Mouse (Mus musculus) lung, embryonic 14.5 days (tissue): ENCODE results near the gene Vinac1. TPM values are rescaled to one million over a fixed set of nuclear protein-coding genes. Genes with fewer than 3 reads are reported as not detected.

Experiments
- ATAC-seq: fragments of 200-750 bp; cut with Nextera tagmentation; 2 replicates; pipeline ENCODE4 v1.8.0; 2017; ENCODE audit warnings: mild to moderate bottlenecking, moderate TSS enrichment, moderate library complexity; ENCODE audit not compliant: insufficient read depth
- DNase-seq: peaks from one replicate; pipeline ENCODE4 v3.0.0-alpha.2; 2015
- H3K27ac ChIP-seq: fragments of 300-500 bp; sonication (generic); 2 replicates; pipeline ENCODE4 v1.5.1; 2014; ENCODE audit warnings: low read depth, mild to moderate bottlenecking, moderate library complexity
- H3K27me3 ChIP-seq: fragments of 300-500 bp; sonication (generic); 2 replicates; pipeline ENCODE4 v1.6.1; 2014; ENCODE audit warnings: low read length, control low read depth; ENCODE audit not compliant: insufficient read depth
- H3K36me3 ChIP-seq: fragments of 300-500 bp; sonication (generic); 2 replicates; pipeline ENCODE4 v1.6.1; 2014; ENCODE audit warnings: control low read depth; ENCODE audit not compliant: insufficient read depth
- H3K4me1 ChIP-seq: fragments of 300-500 bp; sonication (generic); 2 replicates; pipeline ENCODE4 v1.6.1; 2014; ENCODE audit warnings: antibody characterized with exemption, control low read depth; ENCODE audit not compliant: insufficient read depth
- H3K4me2 ChIP-seq: fragments of 300-500 bp; sonication (generic); 2 replicates; pipeline ENCODE4 v1.6.1; 2014; ENCODE audit warnings: mild to moderate bottlenecking
- H3K4me3 ChIP-seq: fragments of 300-500 bp; sonication (generic); 2 replicates; pipeline ENCODE4 v1.5.1; 2014; ENCODE audit warnings: low read depth, low read length
- H3K9ac ChIP-seq: fragments of 300-500 bp; sonication (generic); 2 replicates; pipeline ENCODE4 v1.6.1; 2014
- H3K9me3 ChIP-seq: fragments of 300-500 bp; sonication (generic); 2 replicates; pipeline ENCODE4 v1.6.1; 2016; ENCODE audit warnings: low read depth, low read length, control low read depth
- CTCF ChIP-seq: IDR thresholded peaks from 2 replicates; pipeline ENCODE4 v1.5.1; 2016; ENCODE audit warnings: antibody characterized with exemption, low read depth
- WGBS: fragments of 180-500 bp; shearing (Covaris S2); extraction: QIAGEN DNeasy Blood & Tissue Kit; methylation state at CpG from one replicate; pipeline ENCODE4 v1.1.7; 2014; 5-methylcytosine and 5-hydroxymethylcytosine counted together
- polyA plus RNA-seq: library from polyadenylated mRNA; unstranded; fragments of >200 nt; fragmentation: Nextera tagmentation; extraction: Ambion mirVana; gene quantifications from 2 replicates; pipeline ENCODE4 v1.2.1, GENCODE M21; 2014

Vinac1 gene
- polyA plus RNA-seq, 1 experiment from 2014 or later = 0.17 TPM

DNA sequence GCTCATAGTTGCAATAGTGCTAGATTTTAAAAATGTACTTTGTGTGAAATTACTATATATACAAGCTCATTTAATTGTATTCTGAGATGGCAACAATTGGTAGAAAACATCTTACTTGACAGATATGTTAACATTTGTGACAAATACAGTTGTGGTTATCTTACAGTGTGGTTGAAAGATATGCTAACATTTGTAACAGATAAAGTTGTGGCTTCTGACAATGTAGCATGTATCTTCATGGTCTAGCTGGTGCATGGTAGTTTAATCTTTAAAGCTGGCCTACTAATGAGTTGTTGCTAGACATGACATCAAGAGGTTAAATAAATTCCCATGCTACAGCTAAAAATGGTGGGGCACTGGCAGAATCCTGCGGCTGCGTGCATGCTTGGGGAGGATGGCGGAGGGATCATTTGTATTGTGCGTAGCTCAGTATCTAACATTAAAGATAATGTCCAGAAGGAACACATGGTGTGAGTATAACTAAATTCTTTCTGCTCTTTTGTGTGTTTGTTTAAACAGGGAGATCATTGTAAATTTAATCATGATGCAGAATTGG is 41.7 kb downstream of the Vinac1 start:
- Histone ChIP-seq H3K9me3 (no peaks in the 10 kb centered on the region), H3K27me3 (no peaks in the 10 kb centered on the region), H3K4me2 (no peak overlapping the region), H3K4me1 (no peaks in the 10 kb centered on the region), H3K27ac (no peak overlapping the region), H3K9ac (no peak overlapping the region), H3K36me3 (no peaks in the 10 kb centered on the region), H3K4me3 (no peak overlapping the region)
- DNase-seq = no peak
- no peak for ATAC-seq
- 59% methylated on average over 4 of the region's 4 CpGs for WGBS
- TF ChIP-seq CTCF = no peak

DNA sequence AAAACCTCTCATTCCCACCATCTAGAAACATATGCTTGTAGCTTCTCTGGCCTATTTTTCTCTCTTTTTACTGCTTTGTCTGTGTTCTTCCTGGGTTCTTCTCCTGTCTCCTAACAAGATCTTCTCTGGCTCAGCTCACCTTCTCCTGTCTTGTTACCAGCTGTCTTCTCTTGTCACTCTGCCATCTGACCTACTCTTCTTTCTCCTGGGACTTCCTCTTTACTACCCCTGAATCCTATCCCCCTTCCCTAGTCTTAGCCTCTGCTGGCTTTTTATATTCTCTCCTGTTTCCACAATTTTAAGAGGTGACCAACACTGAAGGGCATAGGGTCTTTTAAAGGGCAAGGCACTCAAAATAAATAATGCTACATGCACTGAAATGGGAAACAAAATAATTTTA is 43.1 kb downstream of the Vinac1 start:
- Histone ChIP-seq H3K4me2 (no peak overlapping the region), H3K27ac (no peak overlapping the region), H3K9ac (no peak overlapping the region), H3K4me1 (no peaks in the 10 kb centered on the region), H3K27me3 (no peaks in the 10 kb centered on the region), H3K9me3 (no peaks in the 10 kb centered on the region), H3K36me3 (no peaks in the 10 kb centered on the region), H3K4me3 (no peak overlapping the region)
- TF ChIP-seq CTCF = no peak
- ATAC-seq (no peak), DNase-seq (no peak)

DNA sequence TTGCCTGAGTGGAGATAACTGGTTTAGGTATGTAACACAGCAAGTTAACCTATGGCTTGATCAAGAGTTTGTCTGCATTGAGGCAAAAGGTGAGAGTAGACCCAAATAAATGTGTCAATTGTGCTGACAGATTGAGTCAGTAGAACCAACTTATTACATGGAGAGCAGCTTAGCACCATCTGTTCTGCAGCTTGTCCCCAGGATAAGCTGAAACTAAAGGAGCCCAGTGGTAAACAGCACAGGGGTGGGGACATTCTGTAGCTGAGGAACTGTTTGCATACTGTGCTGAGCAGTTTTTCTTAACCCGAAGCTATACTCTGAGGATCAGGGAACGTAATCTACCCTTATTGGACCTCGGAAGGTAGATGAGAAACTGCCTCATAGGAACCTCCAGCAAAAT is 63.2 kb downstream of the Vinac1 start:
- no peak overlapping the region for H3K4me2 ChIP-seq
- no peak overlapping the region for H3K4me3 ChIP-seq
- no peaks in the 10 kb centered on the region for H3K36me3 ChIP-seq
- no peak overlapping the region for H3K9ac ChIP-seq
- 76% methylated on average over 3 of the region's 3 CpGs for WGBS
- H3K27ac ChIP-seq = no peak overlapping the region
- DNase-seq (no peak), ATAC-seq (no peak)
- H3K4me1 ChIP-seq = no peaks in the 10 kb centered on the region
- no peak for TF ChIP-seq CTCF
- H3K9me3 ChIP-seq = no peaks in the 10 kb centered on the region
- H3K27me3 ChIP-seq = no peaks in the 10 kb centered on the region

DNA sequence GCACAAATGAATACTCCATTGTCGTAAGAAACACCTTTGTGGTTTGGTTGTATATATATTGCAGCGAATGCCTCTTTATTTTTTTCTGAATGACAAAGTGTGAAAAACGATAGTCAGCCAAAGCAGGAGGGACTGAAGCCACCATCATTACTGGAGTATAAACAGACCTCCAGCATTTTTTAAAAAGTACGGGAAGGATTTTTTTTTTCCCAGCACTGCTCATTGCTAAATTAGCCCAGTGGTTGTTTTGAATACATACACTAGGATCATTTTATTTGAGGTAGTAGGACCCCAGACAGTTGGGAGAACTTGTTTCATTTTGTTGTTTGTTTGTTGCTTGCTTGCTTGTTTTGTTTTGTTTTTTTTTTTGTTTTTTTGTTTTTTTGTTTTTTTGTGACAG is 72.4 kb downstream of the Vinac1 start:
- Histone ChIP-seq H3K27ac (no peak overlapping the region), H3K9ac (no peak overlapping the region), H3K4me3 (no peak overlapping the region), H3K36me3 (no peaks in the 10 kb centered on the region), H3K4me2 (no peak overlapping the region), H3K27me3 (no peaks in the 10 kb centered on the region), H3K4me1 (no peaks in the 10 kb centered on the region), H3K9me3 (no peaks in the 10 kb centered on the region)
- no peak for TF ChIP-seq CTCF
- ATAC-seq (no peak), DNase-seq (no peak)
- 41% methylated on average over 4 of the region's 4 CpGs for WGBS

Other genes with a start within 250 kb of the Vinac1 start
- gene Tmem87b, start 230.1 kb downstream of the Vinac1 start, polyA plus RNA-seq = 29.5 and 30.2 TPM in 2 replicates
- gene Fbln7, start 185.2 kb downstream of the Vinac1 start, polyA plus RNA-seq = 7.5 and 9.1 TPM in 2 replicates
- gene Zc3h8, start 104.1 kb downstream of the Vinac1 start, polyA plus RNA-seq = 7.9 and 8.2 TPM in 2 replicates
- 1.3 and 1.6 TPM in 2 replicates for gene Zc3h6, start 80.8 kb downstream of the Vinac1 start, polyA plus RNA-seq
- 15.8 and 16.7 TPM in 2 replicates for gene Gm10762, start 80.4 kb downstream of the Vinac1 start, polyA plus RNA-seq
- gene Ttl, start 17.8 kb upstream of the Vinac1 start, polyA plus RNA-seq = 16.5 and 17.5 TPM in 2 replicates
- gene Polr1b, start 52.8 kb upstream of the Vinac1 start, polyA plus RNA-seq = 22.6 and 28.5 TPM in 2 replicates
- gene Chchd5, start 81.5 kb upstream of the Vinac1 start, polyA plus RNA-seq = 25.7 and 28.2 TPM in 2 replicates
- gene Slc20a1, start 150.6 kb upstream of the Vinac1 start, polyA plus RNA-seq = 29.5 and 34.4 TPM in 2 replicates
- gene Ckap2l, start 249.0 kb upstream of the Vinac1 start, polyA plus RNA-seq = 73.4 and 79.4 TPM in 2 replicates